ENCODE assay signal across 8 mouse cellular contexts in the genomic region with DNA sequence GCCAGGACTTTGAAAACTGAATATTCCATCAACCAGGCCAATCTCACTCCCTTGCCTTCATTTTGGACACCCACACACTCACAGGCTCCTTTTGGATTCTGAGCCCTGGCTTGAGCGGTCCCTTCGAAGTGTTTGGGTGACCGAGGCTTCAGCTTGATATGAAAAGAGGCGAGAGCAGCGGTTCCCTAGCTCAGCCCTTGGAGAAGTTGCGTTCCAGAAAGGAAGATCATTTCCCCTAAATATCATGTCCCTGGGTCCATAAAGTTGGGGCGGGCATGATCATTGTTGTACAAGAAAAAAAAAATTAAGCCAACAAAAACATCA. TPM values are rescaled to one million over a fixed set of nuclear protein-coding genes. Genes with fewer than 3 reads are reported as not detected.
A peak's percentile ranks its signal among the peaks of the same experiment; 100 is the strongest.
DNase-seq lines count a peak whose midpoint lies in the region; ATAC-seq and TF ChIP-seq lines count a peak whose summit lies in the region.

No protein-coding gene starts in this region.

- TF ChIP-seq EP300 in ES-Bruce4 (IDR thresholded peaks at IDR 0.05; ENCODE audit: insufficient read depth, low read depth, low read length), result no peak
- no peak for TF ChIP-seq EP300 in liver, postnatal 0 days (IDR thresholded peaks at IDR 0.05; ENCODE audit: low read depth)

- H3K4me3 ChIP-seq in heart, embryonic 10.5 days, result peak overlapping the region; percentile 99
- peak overlapping the region; percentile 63 for H3K4me3 ChIP-seq in ES-Bruce4 (ENCODE audit: low read depth, low read length)
- H3K4me3 ChIP-seq in forebrain, postnatal 0 days (ENCODE audit: low read depth, low read length), result peak overlapping the region; percentile 82
- peak overlapping the region; percentile 69 for H3K4me3 ChIP-seq in liver, postnatal 0 days (ENCODE audit: low read depth, low read length)

- peaks cover 14% of the 10 kb centered on the region; the same call in 1 of the 2 replicates for H3K4me1 ChIP-seq in heart, embryonic 10.5 days
- H3K4me1 ChIP-seq in ES-Bruce4 (ENCODE audit: control insufficient read depth, insufficient read depth, low read length), result no peaks in the 10 kb centered on the region
- H3K4me1 ChIP-seq in forebrain, postnatal 0 days (ENCODE audit: insufficient read depth), result peaks cover 11% of the 10 kb centered on the region; the same call in 1 of the 2 replicates
- H3K4me1 ChIP-seq in liver, postnatal 0 days (ENCODE audit: insufficient read depth), result peaks cover 3% of the 10 kb centered on the region; the same call in 1 of the 2 replicates

- peak overlapping the region; percentile 97 for H3K27ac ChIP-seq in heart, embryonic 10.5 days
- H3K27ac ChIP-seq in ES-Bruce4 (ENCODE audit: insufficient read depth, low read length), result no peak overlapping the region
- peak overlapping the region; percentile 83 for H3K27ac ChIP-seq in forebrain, postnatal 0 days (ENCODE audit: low read depth, low read length)
- H3K27ac ChIP-seq in liver, postnatal 0 days (ENCODE audit: low read depth), result peak overlapping the region; percentile 44

- no peak for DNase-seq in heart, embryonic 10.5 days (ENCODE audit: low spot score)
- DNase-seq in heart, postnatal 25 days (ENCODE audit: low spot score), result no peak
- DNase-seq in forebrain, postnatal 0 days, result no peak
- no peak for DNase-seq in liver, postnatal 0 days
- no peak for DNase-seq in spleen, adult 18-20 months
- DNase-seq in spleen, postnatal 4 days (ENCODE audit: low spot score in 2 of 2), result no peak
- no peak for DNase-seq in adrenal gland, postnatal 36 days

- H3K9ac ChIP-seq in ES-Bruce4 (ENCODE audit: low read depth, poor library complexity, severe bottlenecking), result peak overlapping the region; percentile 89
- peak overlapping the region; percentile 83 for H3K9ac ChIP-seq in forebrain, postnatal 0 days
- peak overlapping the region; percentile 70 for H3K9ac ChIP-seq in liver, postnatal 0 days (replicated peaks)

- H3K27me3 ChIP-seq in heart, embryonic 10.5 days (ENCODE audit: insufficient read depth, poor library complexity, severe bottlenecking), result peaks cover 8% of the 10 kb centered on the region
- no peaks in the 10 kb centered on the region for H3K27me3 ChIP-seq in ES-Bruce4 (ENCODE audit: control insufficient read depth, insufficient read depth, low read length, poor library complexity, severe bottlenecking)
- no peaks in the 10 kb centered on the region for H3K27me3 ChIP-seq in forebrain, postnatal 0 days (ENCODE audit: insufficient read depth, low read length)
- H3K27me3 ChIP-seq in liver, postnatal 0 days (ENCODE audit: insufficient read depth, low read length), result no peaks in the 10 kb centered on the region

- intact Hi-C loops in heart, postnatal 25 days (cut with DNase I), result no loop called here

- WGBS in heart, embryonic 10.5 days, result 3% methylated on average over 7 of the region's 7 CpGs
- 2% methylated on average over 7 of the region's 7 CpGs for WGBS in forebrain, postnatal 0 days
- WGBS in liver, postnatal 0 days (ENCODE audit: insufficient replicate concordance), result 3% methylated on average over 7 of the region's 7 CpGs

- no peak for TF ChIP-seq POLR2A in ES-Bruce4 (IDR thresholded peaks at IDR 0.05; ENCODE audit: insufficient read depth, low read length)

- no peak for ATAC-seq in forebrain, postnatal 0 days
- ATAC-seq in liver, postnatal 0 days, result peak; percentile 33; the same call in 1 of the 2 replicates

- TF ChIP-seq CTCF in ES-Bruce4 (IDR thresholded peaks at IDR 0.05; ENCODE audit: low read depth, low read length), result no peak
- no peak for TF ChIP-seq CTCF in forebrain, postnatal 0 days (IDR thresholded peaks at IDR 0.05; ENCODE audit: low read depth)
- no peak for TF ChIP-seq CTCF in liver, postnatal 0 days (IDR thresholded peaks at IDR 0.05; ENCODE audit: low read depth)

- H3K9me3 ChIP-seq in heart, embryonic 10.5 days, result no peaks in the 10 kb centered on the region
- H3K9me3 ChIP-seq in ES-Bruce4 (replicated peaks; ENCODE audit: control insufficient read depth, insufficient read depth, low read length, poor library complexity, severe bottlenecking), result no peaks in the 10 kb centered on the region
- H3K9me3 ChIP-seq in forebrain, postnatal 0 days (ENCODE audit: low read length), result no peaks in the 10 kb centered on the region
- no peaks in the 10 kb centered on the region for H3K9me3 ChIP-seq in liver, postnatal 0 days (ENCODE audit: low read length)

- peak overlapping the region; percentile 69 for H3K4me2 ChIP-seq in forebrain, postnatal 0 days (ENCODE audit: low read depth)
- H3K4me2 ChIP-seq in liver, postnatal 0 days (ENCODE audit: low read depth, low read length), result peak overlapping the region; percentile 64

- no peaks in the 10 kb centered on the region for H3K36me3 ChIP-seq in heart, embryonic 10.5 days
- H3K36me3 ChIP-seq in ES-Bruce4 (ENCODE audit: control insufficient read depth, insufficient read depth, low read length, poor library complexity, severe bottlenecking), result no peaks in the 10 kb centered on the region
- no peaks in the 10 kb centered on the region for H3K36me3 ChIP-seq in forebrain, postnatal 0 days (ENCODE audit: insufficient read depth)
- H3K36me3 ChIP-seq in liver, postnatal 0 days (replicated peaks; ENCODE audit: insufficient read depth, low read length), result no peaks in the 10 kb centered on the region

RNA-seq across cellular contexts. Expression of a gene that starts 0.5 kb away (rescaled TPM):
- 35.0 and 36.4 TPM in 2 replicates for polyA plus RNA-seq in heart, embryonic 10.5 days (2016; fragmentation: Nextera tagmentation; extraction: Ambion mirVana)
- total RNA-seq in heart, postnatal 25 days (2021), result 1 to 10 TPM; 6.0 to 7.3 TPM
- polyA plus RNA-seq in ES-Bruce4 (2011; ENCODE audit: insufficient read depth, insufficient read length, low read depth, missing spikeins), result 8.1 and 8.6 TPM in 2 replicates
- 32.9 and 40.7 TPM in 2 replicates for total RNA-seq in forebrain, postnatal 0 days (2014; rRNA removed)
- polyA plus RNA-seq in forebrain, postnatal 0 days (2015; fragmentation: Nextera tagmentation; extraction: Ambion mirVana), result 54.1 and 57.5 TPM in 2 replicates
- polyA plus RNA-seq in liver, postnatal 0 days (2015; fragmentation: Nextera tagmentation; extraction: Ambion mirVana), result 10.5 and 12.1 TPM in 2 replicates
- 10 to 100 TPM; 12.0 to 12.2 TPM for total RNA-seq in adrenal gland, postnatal 36 days (2021)

RNA-seq across cellular contexts. Expression of a gene that starts 3.7 kb away (rescaled TPM):
- polyA plus RNA-seq in heart, embryonic 10.5 days (2016; fragmentation: Nextera tagmentation; extraction: Ambion mirVana), result not detected in 2 replicates
- total RNA-seq in heart, postnatal 25 days (2021), result not detected
- not detected in 2 replicates for polyA plus RNA-seq in ES-Bruce4 (2011; ENCODE audit: insufficient read depth, insufficient read length, low read depth, missing spikeins)
- not detected in 2 replicates for total RNA-seq in forebrain, postnatal 0 days (2014; rRNA removed)
- not detected in 2 replicates for polyA plus RNA-seq in forebrain, postnatal 0 days (2015; fragmentation: Nextera tagmentation; extraction: Ambion mirVana)
- not detected in 2 replicates for polyA plus RNA-seq in liver, postnatal 0 days (2015; fragmentation: Nextera tagmentation; extraction: Ambion mirVana)
- total RNA-seq in adrenal gland, postnatal 36 days (2021), result not detected

RNA-seq across cellular contexts. Expression of a gene that starts 30.2 kb away (rescaled TPM):
- polyA plus RNA-seq in heart, embryonic 10.5 days (2016; fragmentation: Nextera tagmentation; extraction: Ambion mirVana), result 3.8 and 5.5 TPM in 2 replicates
- total RNA-seq in heart, postnatal 25 days (2021), result under 1 TPM; 0.89 to 0.99 TPM
- 7.9 and 8.0 TPM in 2 replicates for polyA plus RNA-seq in ES-Bruce4 (2011; ENCODE audit: insufficient read depth, insufficient read length, low read depth, missing spikeins)
- total RNA-seq in forebrain, postnatal 0 days (2014; rRNA removed), result 0.90 and 1.3 TPM in 2 replicates
- 0.70 and 0.82 TPM in 2 replicates for polyA plus RNA-seq in forebrain, postnatal 0 days (2015; fragmentation: Nextera tagmentation; extraction: Ambion mirVana)
- polyA plus RNA-seq in liver, postnatal 0 days (2015; fragmentation: Nextera tagmentation; extraction: Ambion mirVana), result 20.6 and 21.6 TPM in 2 replicates
- total RNA-seq in adrenal gland, postnatal 36 days (2021), result 1 to 10 TPM; 1.7 to 2.1 TPM
